Mouse (Mus musculus): ENCODE measurements at regions not wholly inside any gene's neighbourhood (a gene's known extent, or its start where the extent isn't known, plus 50 kb on each side); places are given as distances from the start of the nearest gene placed in this dataset.

- peaks cover 6% of the 10 kb centered on the region for H3K4me1 ChIP-seq (replicated peaks; ENCODE audit: control insufficient read depth, insufficient read depth, low read length)
- 33% methylated on average over 16 of the region's 16 CpGs for WGBS
- H3K9me3 ChIP-seq (ENCODE audit: control insufficient read depth, low read length), result no peaks in the 10 kb centered on the region
- no peaks in the 10 kb centered on the region for H3K27me3 ChIP-seq (ENCODE audit: control insufficient read depth, insufficient read depth, low read depth, low read length)
- H3K36me3 ChIP-seq (ENCODE audit: control insufficient read depth, insufficient read depth, low read length), result no peaks in the 10 kb centered on the region
- ATAC-seq (ENCODE audit: low read depth), result peak; percentile 84
- no peak overlapping the region for H3K4me2 ChIP-seq (ENCODE audit: low read depth, low read length)
- H3K4me3 ChIP-seq (ENCODE audit: low read length), result no peak overlapping the region
- no peak overlapping the region for H3K9ac ChIP-seq (ENCODE audit: low read length)
- no peak overlapping the region for H3K27ac ChIP-seq (ENCODE audit: low read length)
These were observed 741.8 kb upstream of the Arrdc4 start for GRCm38 (mm10) chr7:69490566-69491466.

- H3K27me3 ChIP-seq (ENCODE audit: control insufficient read depth, insufficient read depth, low read depth, low read length), result no peaks in the 10 kb centered on the region
- H3K27ac ChIP-seq (ENCODE audit: low read length), result no peak overlapping the region
- ATAC-seq (ENCODE audit: low read depth), result no peak
- H3K9ac ChIP-seq (ENCODE audit: low read length), result no peak overlapping the region
- no peak overlapping the region for H3K4me3 ChIP-seq (ENCODE audit: low read length)
- H3K36me3 ChIP-seq (ENCODE audit: control insufficient read depth, insufficient read depth, low read length), result no peaks in the 10 kb centered on the region
- H3K4me2 ChIP-seq (ENCODE audit: low read depth, low read length), result no peak overlapping the region
- peaks cover 6% of the 10 kb centered on the region for H3K4me1 ChIP-seq (replicated peaks; ENCODE audit: control insufficient read depth, insufficient read depth, low read length)
- WGBS, result 56% methylated on average over 6 of the region's 6 CpGs
- H3K9me3 ChIP-seq (ENCODE audit: control insufficient read depth, low read length), result no peaks in the 10 kb centered on the region
These were observed 739.6 kb upstream of the Arrdc4 start for GRCm38 (mm10) chr7:69488630-69489029.

GRCm38 (mm10) chr7:69487111-69487510, 738.1 kb upstream of the Arrdc4 start:
- WGBS, result 6% methylated on average over 3 of the region's 3 CpGs
- Histone ChIP-seq H3K4me1 (replicated peaks; ENCODE audit: control insufficient read depth, insufficient read depth, low read length) (peaks cover 6% of the 10 kb centered on the region), H3K9me3 (ENCODE audit: control insufficient read depth, low read length) (no peaks in the 10 kb centered on the region), H3K36me3 (ENCODE audit: control insufficient read depth, insufficient read depth, low read length) (no peaks in the 10 kb centered on the region), H3K27ac (ENCODE audit: low read length) (no peak overlapping the region), H3K4me3 (ENCODE audit: low read length) (no peak overlapping the region), H3K4me2 (ENCODE audit: low read depth, low read length) (no peak overlapping the region), H3K9ac (ENCODE audit: low read length) (no peak overlapping the region), H3K27me3 (ENCODE audit: control insufficient read depth, insufficient read depth, low read depth, low read length) (no peaks in the 10 kb centered on the region)
- ATAC-seq (ENCODE audit: low read depth), result peak; percentile 45; the same call in 1 of the 2 replicates

GRCm38 (mm10) chr7:69484552-69484951, 735.5 kb upstream of the Arrdc4 start:
- H3K36me3 ChIP-seq (ENCODE audit: control insufficient read depth, insufficient read depth, low read length), result no peaks in the 10 kb centered on the region
- peaks cover 6% of the 10 kb centered on the region for H3K4me1 ChIP-seq (replicated peaks; ENCODE audit: control insufficient read depth, insufficient read depth, low read length)
- 44% methylated on average over 4 of the region's 4 CpGs for WGBS
- H3K4me3 ChIP-seq (ENCODE audit: low read length), result no peak overlapping the region
- no peak overlapping the region for H3K4me2 ChIP-seq (ENCODE audit: low read depth, low read length)
- ATAC-seq (ENCODE audit: low read depth), result peak; percentile 59; the same call in 1 of the 2 replicates
- no peak overlapping the region for H3K27ac ChIP-seq (ENCODE audit: low read length)
- H3K27me3 ChIP-seq (ENCODE audit: control insufficient read depth, insufficient read depth, low read depth, low read length), result no peaks in the 10 kb centered on the region
- no peak overlapping the region for H3K9ac ChIP-seq (ENCODE audit: low read length)
- no peaks in the 10 kb centered on the region for H3K9me3 ChIP-seq (ENCODE audit: control insufficient read depth, low read length)
